ENCODE assay signal across 18 mouse cellular contexts in the genomic region with DNA sequence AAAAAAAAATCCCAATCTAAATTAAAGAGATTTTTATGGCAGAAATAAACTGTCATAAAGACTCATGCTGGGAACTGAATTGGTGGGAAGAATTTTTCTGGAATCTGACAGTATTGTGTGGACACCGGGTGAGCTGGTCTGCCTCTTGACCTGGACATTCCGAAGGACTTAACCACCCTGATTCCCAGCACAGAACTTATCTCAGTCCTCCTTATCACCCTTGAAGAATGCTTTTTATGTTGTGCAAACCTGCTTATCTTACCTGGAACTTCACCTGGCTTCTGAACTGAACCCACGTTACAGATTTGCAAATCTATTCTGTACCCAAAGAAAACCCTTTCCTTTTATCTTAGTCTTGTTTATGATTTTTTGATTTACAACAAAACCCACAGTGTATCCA. TPM values are rescaled to one million over a fixed set of nuclear protein-coding genes. Genes with fewer than 3 reads are reported as not detected.
"Had no signal": no experiment of that assay in that cellular context is flagged by ENCODE, and none has a peak within 500 bp of the region (broad histone marks: within the 10 kb centered on the region; RNA-seq: fewer than 3 reads in every experiment).

No protein-coding gene starts in this region.

- H3K4me3 ChIP-seq: lung, embryonic 15.5 days; megakaryocyte, embryonic 14.5 days; midbrain, embryonic 13.5 days; midbrain, embryonic 15.5 days; neural tube, embryonic 12.5 days; stomach, embryonic 15.5 days had no signal

- H3K27me3 ChIP-seq: lung, embryonic 15.5 days; megakaryocyte, embryonic 14.5 days; midbrain, embryonic 13.5 days; midbrain, embryonic 15.5 days; neural tube, embryonic 12.5 days; stomach, embryonic 15.5 days had no signal

- H3K4me2 ChIP-seq: lung, embryonic 15.5 days; midbrain, embryonic 11.5 days; midbrain, embryonic 13.5 days; midbrain, embryonic 15.5 days; neural tube, embryonic 12.5 days; stomach, embryonic 15.5 days had no signal

- ATAC-seq: liver, postnatal 0 days; midbrain, embryonic 13.5 days; midbrain, embryonic 15.5 days had no signal

- H3K36me3 ChIP-seq: lung, embryonic 15.5 days; midbrain, embryonic 13.5 days; midbrain, embryonic 15.5 days; neural tube, embryonic 12.5 days; stomach, embryonic 15.5 days had no signal

- H3K27ac ChIP-seq: lung, embryonic 15.5 days; macrophage; midbrain, embryonic 13.5 days; midbrain, embryonic 15.5 days; neural tube, embryonic 12.5 days; stomach, embryonic 15.5 days; stomach, postnatal 0 days had no signal

- H3K9me3 ChIP-seq: lung, embryonic 15.5 days; megakaryocyte, embryonic 14.5 days; midbrain, embryonic 13.5 days; midbrain, embryonic 15.5 days; neural tube, embryonic 12.5 days; stomach, embryonic 15.5 days had no signal

- H3K4me1 ChIP-seq: lung, embryonic 15.5 days; midbrain, embryonic 13.5 days; midbrain, embryonic 15.5 days; neural tube, embryonic 12.5 days had no signal

- DNase-seq: liver, postnatal 0 days; lung, adult 2 months; right cerebral cortex, postnatal 14 days; thymus, adult 2 months; thymus, postnatal 25 days; thymus, postnatal 4 days had no signal

- H3K9ac ChIP-seq: liver, postnatal 0 days; lung, embryonic 15.5 days; midbrain, embryonic 13.5 days; midbrain, embryonic 15.5 days; neural tube, embryonic 12.5 days; stomach, embryonic 15.5 days had no signal

RNA-seq across cellular contexts. Expression of a gene that starts 21.7 kb away (rescaled TPM):
- total RNA-seq: monocyte, adult 5-6 weeks; neutrophil, adult 5-6 weeks had no signal
- polyA plus RNA-seq: liver, postnatal 0 days; lung, adult 2 months; macrophage; spleen, adult 2 months; thymus, adult 2 months had no signal
